Mouse (Mus musculus): Measurements from ENCODE around the gene Lce1a1. TPM values are rescaled to one million over a fixed set of nuclear protein-coding genes. Genes with fewer than 3 reads are reported as not detected.
"Not testable (repeated sequence)": the region's sequence is repeated elsewhere in the genome, so short reads cannot be mapped to it uniquely, and the experiment has no call there.

The Lce1a1 gene
- polyA plus RNA-seq (2012; rRNA removed) = not detected in 2 replicates

DNA sequence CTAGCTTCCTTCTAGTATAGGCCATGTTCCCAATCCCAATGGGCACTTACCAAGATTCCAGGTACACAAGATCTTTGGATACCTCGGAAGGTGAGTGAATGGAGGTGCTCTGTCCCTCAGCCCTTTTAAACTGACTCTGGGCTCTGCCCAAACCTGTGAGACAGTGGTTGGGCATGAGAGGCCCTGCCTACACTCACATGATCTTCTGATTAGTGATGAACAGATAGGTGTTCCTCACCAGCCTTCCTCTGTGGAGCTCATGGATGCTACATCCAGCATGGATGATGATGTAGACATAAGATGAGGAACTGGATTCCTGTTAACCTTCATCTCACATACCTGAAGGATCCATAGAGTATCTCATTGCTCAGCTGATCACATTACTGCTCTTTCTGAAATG lies at the start of gene Lce1a1:
Lce1a1 (minus strand) TSS at position 101 of the 400 bp plus-strand sequence.
- DNase-seq (ENCODE audit: low read depth) = no peak

DNA sequence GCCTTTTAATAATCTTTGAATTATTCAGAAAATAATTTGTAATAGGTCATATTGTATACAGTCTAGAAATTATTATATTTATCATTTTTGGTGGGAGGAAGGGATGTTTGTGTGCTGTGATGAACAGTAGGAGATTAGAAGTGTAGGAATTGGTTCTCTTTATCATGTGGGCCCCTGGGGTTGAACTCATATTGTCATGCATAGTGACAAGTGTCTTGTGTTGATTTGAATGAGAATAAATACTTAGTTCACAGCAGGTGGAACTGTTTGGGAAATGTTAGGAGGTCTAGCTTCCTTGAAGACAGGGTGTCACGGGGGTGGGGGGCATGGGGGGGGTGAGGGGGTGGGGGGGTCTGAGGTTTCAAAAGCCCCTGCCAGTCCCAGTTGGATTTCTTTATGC lies 46.5 kb upstream of the Lce1a1 start:
- no peak for DNase-seq (ENCODE audit: low read depth)

DNA sequence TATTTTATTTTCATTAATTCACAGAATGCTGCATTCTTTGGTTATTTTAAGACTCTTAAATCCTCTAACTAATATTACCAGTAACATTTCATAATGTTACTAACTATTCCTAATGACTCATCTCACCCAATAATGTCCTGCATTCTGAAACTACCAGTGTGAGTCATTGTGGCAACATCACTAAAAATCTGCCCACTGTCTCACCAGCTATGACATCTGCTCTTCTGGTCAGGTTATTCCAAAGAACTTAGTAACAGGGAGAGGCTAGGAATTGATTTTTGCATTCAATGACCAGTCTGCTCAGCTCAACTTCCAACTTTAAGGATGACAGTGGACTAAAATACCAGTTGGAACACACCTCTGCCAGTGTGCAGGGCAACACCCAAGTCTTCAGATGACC lies 43.6 kb upstream of the Lce1a1 start:
- no peak for DNase-seq (ENCODE audit: low read depth)

DNA sequence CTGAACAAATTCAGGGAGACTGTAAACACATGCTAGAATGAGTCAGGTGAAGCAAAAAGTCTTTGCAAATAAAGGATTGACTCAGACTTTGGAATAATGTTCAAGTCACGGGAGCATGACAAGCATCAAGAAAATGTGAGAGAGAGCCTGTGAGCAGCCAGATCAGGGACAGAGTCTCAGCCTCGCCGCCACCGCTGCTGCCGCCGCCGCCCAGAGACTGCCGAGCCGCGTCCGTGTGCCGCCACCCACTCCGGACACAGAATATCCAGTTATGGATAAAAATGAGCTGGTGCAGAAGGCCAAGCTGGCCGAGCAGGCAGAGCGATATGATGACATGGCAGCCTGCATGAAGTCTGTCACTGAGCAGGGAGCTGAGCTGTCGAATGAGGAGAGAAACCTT lies 41.0 kb upstream of the Lce1a1 start:
- not testable (repeated sequence) for DNase-seq (ENCODE audit: low read depth)

DNA sequence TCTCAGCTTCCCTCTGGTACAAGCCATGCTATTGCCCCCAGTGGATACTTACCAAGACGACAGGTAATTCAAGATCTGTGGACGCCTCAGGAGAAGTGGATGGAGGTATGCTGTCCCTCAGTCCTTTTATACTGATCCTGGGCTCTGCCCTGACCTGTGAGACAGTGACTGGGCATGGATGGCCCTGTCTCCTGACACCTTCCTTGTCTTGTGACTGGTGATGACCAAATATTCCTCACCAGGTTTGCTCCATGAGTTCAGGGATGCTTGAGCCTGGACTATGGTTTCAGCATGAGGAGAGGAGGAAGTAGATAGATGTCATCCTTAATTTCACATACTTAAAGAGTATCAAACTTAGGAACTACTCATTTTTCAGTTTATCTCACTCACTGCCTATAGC lies 39.0 kb upstream of the Lce1a1 start, which contains the start of gene Lce1d:
Lce1d (minus strand) TSS at position 101 of the 400 bp plus-strand sequence.
- no peak for DNase-seq (ENCODE audit: low read depth)

DNA sequence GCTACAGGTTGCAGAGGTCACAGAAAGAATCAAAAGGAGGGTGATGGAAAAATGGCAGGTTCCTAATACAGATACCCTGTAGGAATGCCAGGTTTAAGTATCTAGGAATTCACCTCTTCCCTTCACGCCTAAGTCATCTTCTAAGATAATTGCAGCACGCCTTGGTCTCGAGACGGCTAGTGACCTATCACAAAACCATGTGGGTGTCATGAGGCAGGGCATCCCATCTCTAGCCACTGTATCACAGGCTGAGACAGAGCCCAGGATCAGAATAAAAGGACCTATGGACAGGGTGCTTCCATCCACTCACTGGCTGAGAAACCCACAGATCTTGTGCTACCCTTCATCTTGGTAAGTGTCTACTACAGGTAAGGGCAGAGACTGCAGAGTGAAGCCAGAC lies 30.8 kb upstream of the Lce1a1 start, which contains the start of gene Lce1c:
Lce1c (plus strand) TSS at position 301 of the 400 bp plus-strand sequence.
- no peak for DNase-seq (ENCODE audit: low read depth)

DNA sequence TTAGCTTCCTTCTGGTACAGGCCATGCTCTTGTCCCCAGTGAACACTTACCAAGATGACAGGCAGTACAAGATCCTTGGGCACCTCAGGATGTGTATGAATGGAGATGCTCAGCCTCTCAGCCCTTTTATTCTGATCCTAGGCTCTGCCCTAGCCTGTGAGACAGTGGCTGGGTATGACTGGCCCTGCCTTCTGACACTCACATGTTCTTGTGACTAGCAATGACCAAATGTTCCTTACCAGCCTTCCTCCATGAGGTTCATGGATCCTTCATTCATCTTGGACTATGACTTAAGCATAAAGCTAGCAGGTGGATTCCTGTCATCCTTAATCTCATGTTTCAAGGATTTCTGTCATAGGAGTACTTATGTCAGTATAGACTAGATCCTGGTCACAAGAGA lies 22.1 kb upstream of the Lce1a1 start, which contains the start of gene Lce1a2:
Lce1a2 (minus strand) TSS at position 101 of the 400 bp plus-strand sequence.
- DNase-seq (ENCODE audit: low read depth) = no peak

DNA sequence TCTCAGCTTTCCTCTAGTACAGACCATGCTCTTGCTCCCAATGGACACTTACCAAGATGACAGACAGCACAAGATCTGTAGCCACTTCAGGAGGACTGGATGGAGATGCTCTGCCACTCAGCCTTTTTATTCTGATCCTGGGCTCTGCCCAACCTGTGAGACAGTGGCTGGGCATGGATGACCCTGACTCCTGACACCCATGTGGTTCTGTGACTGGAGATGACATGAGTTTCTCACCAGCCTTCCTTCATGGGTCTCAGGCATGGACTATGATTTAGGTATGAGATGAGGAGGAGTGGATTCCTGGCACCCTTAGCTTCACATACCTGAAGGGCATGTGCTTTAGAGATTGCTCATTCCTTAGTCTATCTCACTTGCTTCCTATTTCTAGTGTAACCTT lies 8.7 kb upstream of the Lce1a1 start, which contains the start of gene Lce1b:
Lce1b (minus strand) TSS at position 101 of the 400 bp plus-strand sequence.
- DNase-seq (ENCODE audit: low read depth) = no peak

DNA sequence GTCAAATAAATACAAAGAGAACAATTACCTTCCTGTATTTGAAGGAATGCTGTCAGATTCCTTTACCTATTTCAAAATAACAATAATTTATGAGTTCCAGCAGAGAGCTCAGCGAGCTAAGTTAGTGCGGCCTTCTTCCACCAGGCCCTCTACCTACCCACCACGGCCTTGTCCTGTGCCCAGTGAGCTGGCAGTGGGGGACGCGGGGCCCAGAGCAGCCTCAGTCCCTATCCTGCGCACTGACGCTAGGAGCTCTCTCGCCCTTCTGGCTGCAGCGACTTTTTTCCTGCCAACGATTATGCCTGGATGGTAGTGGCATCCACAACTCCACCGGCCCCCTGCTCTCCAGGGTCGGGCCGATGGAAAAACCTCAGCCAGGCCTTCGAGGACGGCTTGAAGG lies 8.3 kb downstream of the Lce1a1 start:
- no peak for DNase-seq (ENCODE audit: low read depth)

DNA sequence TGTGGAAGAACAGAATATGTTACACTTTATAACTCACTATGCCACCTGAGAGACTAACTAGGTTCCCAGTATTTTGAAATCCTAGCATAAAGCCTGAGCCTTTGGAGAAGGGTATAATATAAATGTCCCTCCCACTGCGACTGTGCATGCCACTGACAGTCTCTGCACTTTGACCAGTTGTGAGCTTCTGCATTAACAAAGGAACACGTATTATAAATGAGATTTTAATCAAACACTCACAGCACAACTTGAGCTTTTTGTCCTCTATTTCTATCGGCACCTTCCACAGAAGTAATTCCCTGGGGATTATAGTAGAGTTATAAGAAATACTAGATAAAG lies 9.5 kb downstream of the Lce1a1 start:
- no peak for DNase-seq (ENCODE audit: low read depth)

DNA sequence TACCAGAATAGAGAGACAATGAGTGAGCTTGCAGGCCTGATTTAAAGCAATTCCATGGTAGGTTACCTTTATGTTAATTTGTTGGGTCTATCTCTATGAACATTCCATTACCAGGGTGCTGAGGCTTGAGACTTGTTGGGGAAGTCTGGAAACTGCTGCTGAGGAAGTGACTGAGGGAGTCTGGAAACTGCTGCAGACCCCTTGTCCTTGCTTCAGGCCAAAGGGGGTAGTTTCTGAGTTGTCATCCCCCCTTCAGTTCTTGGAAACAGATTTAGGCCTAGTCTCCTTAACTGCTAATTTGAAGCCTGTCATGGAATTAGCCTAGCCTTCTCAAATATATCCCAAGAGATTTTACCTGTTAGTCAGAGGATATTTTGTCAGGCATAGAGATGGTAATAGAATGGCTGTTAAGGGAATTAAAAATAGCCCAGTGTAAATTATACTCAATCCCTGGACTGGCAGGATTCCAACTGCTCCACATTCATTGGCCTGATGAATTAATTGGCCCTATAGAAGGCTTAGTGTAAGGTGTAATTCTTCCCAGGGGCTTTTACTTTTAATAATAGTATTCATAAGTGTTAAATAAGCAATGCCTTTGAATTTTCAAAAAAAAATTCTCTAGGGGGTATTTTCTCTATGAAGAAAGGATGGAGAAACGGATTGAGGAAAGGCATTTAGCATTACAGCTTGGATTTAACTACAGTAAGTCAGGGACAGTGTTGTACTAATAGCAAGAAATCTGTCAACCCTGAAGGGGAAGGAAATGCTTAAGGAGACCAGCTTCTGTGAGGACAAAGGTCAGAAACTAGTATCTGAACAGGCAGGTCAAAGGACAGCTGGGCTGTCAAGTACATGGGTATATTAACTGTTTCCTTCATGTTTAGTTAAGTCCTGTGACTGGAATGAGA lies 10.1 kb downstream of the Lce1a1 start:
- no peak for DNase-seq (ENCODE audit: low read depth)

DNA sequence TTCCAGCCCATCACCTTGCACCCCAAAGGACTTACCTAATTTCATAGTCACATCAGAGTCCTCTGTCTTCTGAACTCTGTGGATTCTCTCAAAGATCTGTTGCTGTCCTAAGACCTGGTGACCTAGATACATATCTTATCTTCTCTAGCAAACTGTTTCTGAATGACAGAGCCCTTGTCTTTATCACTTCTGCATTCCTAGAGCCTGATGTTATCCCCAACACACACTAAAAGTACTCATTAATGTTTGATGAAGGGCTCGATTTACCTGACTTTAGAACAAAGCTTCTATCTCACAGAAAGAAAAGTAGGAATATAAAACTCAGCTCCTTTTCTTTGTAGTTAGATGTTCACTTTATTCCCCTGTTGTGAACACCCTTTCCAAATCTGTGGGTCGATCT lies 26.5 kb downstream of the Lce1a1 start, which contains the start of gene Lce6a:
Lce6a (minus strand) TSS at position 101 of the 400 bp plus-strand sequence.
- no peak for DNase-seq (ENCODE audit: low read depth)

DNA sequence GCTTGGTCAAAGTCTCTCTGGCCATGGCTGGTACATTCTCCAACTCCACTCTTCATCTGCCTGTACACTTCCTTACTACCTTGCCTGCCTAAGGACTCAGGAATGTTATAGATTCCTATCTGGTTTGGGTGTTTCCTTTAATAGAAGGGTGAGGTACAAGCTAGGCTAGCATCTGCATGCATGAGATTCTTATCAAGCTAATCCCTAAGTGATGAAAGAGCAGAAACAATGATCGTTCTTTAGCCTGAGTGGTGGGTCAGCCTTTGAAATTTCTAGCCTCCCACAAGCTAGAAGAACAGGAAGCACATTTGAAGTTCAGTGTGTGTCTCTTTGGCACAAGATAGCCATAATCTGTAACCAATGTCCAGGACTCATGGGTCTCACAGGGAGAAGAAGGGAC lies 38.3 kb downstream of the Lce1a1 start:
- peak; percentile 79 for DNase-seq (ENCODE audit: low read depth)

DNA sequence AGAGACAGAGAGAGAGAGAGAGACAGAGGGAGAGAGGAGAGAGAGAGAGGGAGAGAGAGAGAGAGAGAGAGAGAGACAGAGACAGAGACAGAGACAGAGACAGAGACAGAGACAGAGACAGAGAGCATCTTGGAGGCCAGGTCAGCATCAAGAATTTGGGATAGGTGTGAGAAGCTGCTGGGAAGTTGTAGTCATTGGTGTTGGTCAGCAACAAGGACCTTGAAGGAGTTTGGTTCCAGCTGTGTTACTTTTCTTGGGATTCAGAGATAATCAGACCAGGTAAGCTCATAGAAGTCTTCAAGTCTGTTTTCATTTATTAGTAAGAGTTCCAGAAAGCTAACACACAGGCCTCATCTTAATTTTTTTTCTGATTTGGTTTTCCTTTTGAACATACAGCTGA lies 40.7 kb downstream of the Lce1a1 start, which contains the start of gene 2210017I01Rik:
2210017I01Rik (minus strand) TSS at position 101 of the 400 bp plus-strand sequence.
- no peak for DNase-seq (ENCODE audit: low read depth)

DNA sequence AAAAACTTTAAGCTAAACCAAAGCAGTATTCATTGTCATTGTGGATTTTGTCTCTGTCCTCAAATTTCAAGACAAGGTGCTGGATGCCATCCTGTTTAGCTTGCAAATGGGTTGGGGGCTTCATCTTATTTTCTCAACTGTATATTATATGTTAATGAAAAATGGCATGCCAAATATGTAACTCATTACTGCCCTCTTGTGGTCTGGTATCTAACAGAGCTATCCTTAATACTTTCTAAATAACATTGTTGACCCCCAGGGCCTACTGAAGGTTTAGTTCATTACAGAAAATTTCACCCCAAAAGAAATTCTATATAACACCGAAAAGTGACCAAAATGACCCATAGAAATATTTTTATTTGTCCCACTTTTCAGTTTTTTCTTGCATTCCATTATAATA lies 45.9 kb downstream of the Lce1a1 start:
- no peak for DNase-seq (ENCODE audit: low read depth)

DNA sequence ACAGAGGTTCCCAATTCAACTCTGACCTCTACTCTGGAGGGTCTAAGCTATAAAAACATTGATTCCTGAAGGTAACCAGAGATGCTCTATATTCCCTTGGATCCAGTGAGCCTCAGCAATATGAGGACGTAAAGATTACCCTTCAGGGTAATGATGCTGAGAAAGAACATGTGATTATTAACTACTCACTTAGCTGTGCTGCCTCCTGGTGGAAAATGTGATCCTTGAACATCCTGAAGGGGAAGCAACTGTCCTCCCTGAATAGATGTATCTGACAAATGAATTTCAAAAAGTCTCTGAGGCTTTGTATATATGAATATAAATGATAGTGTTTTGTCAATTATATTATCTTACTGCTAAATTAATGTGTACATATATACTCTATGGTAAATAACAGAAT lies 47.7 kb downstream of the Lce1a1 start:
- DNase-seq (ENCODE audit: low read depth) = no peak

DNA sequence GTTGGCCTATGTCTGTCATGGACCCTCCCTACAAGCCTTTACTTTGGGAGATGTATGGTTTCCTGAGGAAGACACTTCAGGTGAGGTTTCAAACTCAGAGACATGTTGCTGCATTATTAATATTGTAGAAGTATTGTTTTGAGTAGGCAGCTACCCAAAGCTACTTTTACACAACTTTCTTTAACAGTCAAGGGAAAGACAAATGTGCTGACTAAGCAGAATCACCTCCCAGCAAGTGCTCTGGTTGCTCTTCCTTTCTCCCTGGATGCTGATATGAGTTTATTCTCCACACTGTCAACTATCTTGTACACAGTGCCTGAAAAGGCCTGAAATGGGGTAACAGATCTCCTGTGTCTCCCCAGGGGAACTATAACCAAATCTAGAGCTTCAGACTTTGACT lies 48.1 kb downstream of the Lce1a1 start:
- DNase-seq (ENCODE audit: low read depth) = no peak

DNA sequence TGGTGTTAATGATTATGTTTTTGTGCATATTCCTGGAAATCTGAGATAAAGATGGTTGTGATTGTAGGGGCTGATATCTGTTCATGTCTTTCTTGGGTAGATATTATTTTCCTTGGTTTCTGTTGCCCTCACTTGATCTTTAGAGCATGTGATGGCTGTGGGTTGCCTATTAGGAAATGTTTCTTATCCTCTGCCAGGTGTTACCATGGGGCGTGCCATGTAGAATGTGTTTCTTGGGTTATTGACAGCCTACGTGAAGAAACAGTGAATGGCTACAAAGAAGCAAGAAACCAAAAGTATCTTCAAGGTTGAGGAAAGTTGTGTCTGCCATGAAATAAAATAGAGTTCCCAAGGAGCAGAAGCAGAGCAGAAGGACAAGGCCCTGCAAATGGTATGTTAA lies 49.7 kb downstream of the Lce1a1 start:
- peak; percentile 58 for DNase-seq (ENCODE audit: low read depth)

Other genes with a start within 250 kb of the Lce1a1 start
- gene Sprr2i, start 240.3 kb downstream of the Lce1a1 start, polyA plus RNA-seq (2012; rRNA removed) = not detected in 2 replicates
- gene Sprr2j-ps, start 230.2 kb downstream of the Lce1a1 start, polyA plus RNA-seq (2012; rRNA removed) = not detected in 2 replicates
- gene Gm9774, start 218.9 kb downstream of the Lce1a1 start, polyA plus RNA-seq (2012; rRNA removed) = 6.2 and 7.4 TPM in 2 replicates
- gene Sprr2k, start 215.7 kb downstream of the Lce1a1 start, polyA plus RNA-seq (2012; rRNA removed) = not detected in 2 replicates
- not detected in 2 replicates for gene Sprr1b, start 209.5 kb downstream of the Lce1a1 start, polyA plus RNA-seq (2012; rRNA removed)
- gene Sprr3, start 189.6 kb downstream of the Lce1a1 start, polyA plus RNA-seq (2012; rRNA removed) = not detected in 2 replicates
- 0.28 TPM in 1 of 2 replicates, not detected in the other for gene Sprr1a, start 162.4 kb downstream of the Lce1a1 start, polyA plus RNA-seq (2012; rRNA removed)
- not detected in 2 replicates for gene Sprr4, start 147.8 kb downstream of the Lce1a1 start, polyA plus RNA-seq (2012; rRNA removed)
- not detected in 2 replicates for gene 2310046K23Rik, start 113.8 kb downstream of the Lce1a1 start, polyA plus RNA-seq (2012; rRNA removed)
- not detected in 2 replicates for gene Ivl, start 74.6 kb downstream of the Lce1a1 start, polyA plus RNA-seq (2012; rRNA removed)
- 27.9 and 30.2 TPM in 2 replicates for gene Smcp, start 59.3 kb downstream of the Lce1a1 start, polyA plus RNA-seq (2012; rRNA removed)
- gene 2210017I01Rik, start 40.8 kb downstream of the Lce1a1 start, polyA plus RNA-seq (2012; rRNA removed) = not detected in 2 replicates
- 0.45 TPM in 1 of 2 replicates, not detected in the other for gene Lce6a, start 26.6 kb downstream of the Lce1a1 start, polyA plus RNA-seq (2012; rRNA removed)
- gene Lce1b, start 8.6 kb upstream of the Lce1a1 start, polyA plus RNA-seq (2012; rRNA removed) = not detected in 2 replicates
- gene Lce1a2, start 22.0 kb upstream of the Lce1a1 start, polyA plus RNA-seq (2012; rRNA removed) = not detected in 2 replicates
- not detected in 2 replicates for gene Lce1c, start 30.9 kb upstream of the Lce1a1 start, polyA plus RNA-seq (2012; rRNA removed)
- gene Lce1d, start 38.9 kb upstream of the Lce1a1 start, polyA plus RNA-seq (2012; rRNA removed) = not detected in 2 replicates
- not detected in 2 replicates for gene Lce1e, start 60.8 kb upstream of the Lce1a1 start, polyA plus RNA-seq (2012; rRNA removed)
- gene Lce1f, start 72.0 kb upstream of the Lce1a1 start, polyA plus RNA-seq (2012; rRNA removed) = not detected in 2 replicates
- not detected in 2 replicates for gene Gm38119, start 90.8 kb upstream of the Lce1a1 start, polyA plus RNA-seq (2012; rRNA removed)
- not detected in 2 replicates for gene Lce1g, start 104.0 kb upstream of the Lce1a1 start, polyA plus RNA-seq (2012; rRNA removed)
- gene Lce1h, start 116.8 kb upstream of the Lce1a1 start, polyA plus RNA-seq (2012; rRNA removed) = not detected in 2 replicates
- not detected in 2 replicates for gene Lce1i, start 130.6 kb upstream of the Lce1a1 start, polyA plus RNA-seq (2012; rRNA removed)
- not detected in 2 replicates for gene Lce1j, start 142.2 kb upstream of the Lce1a1 start, polyA plus RNA-seq (2012; rRNA removed)
- not detected in 2 replicates for gene Lce1k, start 159.6 kb upstream of the Lce1a1 start, polyA plus RNA-seq (2012; rRNA removed)
- gene Kprp, start 178.9 kb upstream of the Lce1a1 start, polyA plus RNA-seq (2012; rRNA removed) = not detected in 2 replicates
- gene Lce1l, start 203.0 kb upstream of the Lce1a1 start, polyA plus RNA-seq (2012; rRNA removed) = not detected in 2 replicates
- not detected in 2 replicates for gene 2310050C09Rik, start 221.9 kb upstream of the Lce1a1 start, polyA plus RNA-seq (2012; rRNA removed)

All from gonadal fat pad, adult 2 months (tissue).